Mouse (Mus musculus) heart, embryonic 11.5 days (tissue): ENCODE measurements around the gene Ppm1b. TPM values are rescaled to one million over a fixed set of nuclear protein-coding genes. Genes with fewer than 3 reads are reported as not detected.

ENCODE experiments used
- ATAC-seq: fragments of 200-750 bp; cut with Nextera tagmentation; replicated peaks from 2 replicates; pipeline ENCODE4 v1.8.0; 2017; ENCODE audit warnings: moderate library complexity; ENCODE audit not compliant: insufficient number of reproducible peaks, low FRiP score, low TSS enrichment
- H3K27ac ChIP-seq: fragments of 300-500 bp; sonication (generic); 2 replicates; pipeline ENCODE4 v1.5.1; 2014; ENCODE audit warnings: mild to moderate bottlenecking, low read depth, low read length
- H3K27me3 ChIP-seq: fragments of 300-500 bp; sonication (generic); 2 replicates; pipeline ENCODE4 v1.6.1; 2014; ENCODE audit warnings: mild to moderate bottlenecking, low read length, mixed read lengths; ENCODE audit not compliant: control insufficient read depth, insufficient read depth
- H3K36me3 ChIP-seq: fragments of 300-500 bp; sonication (generic); 2 replicates; pipeline ENCODE4 v1.6.1; 2014; ENCODE audit warnings: mild to moderate bottlenecking, low read length, moderate library complexity, mixed read lengths; ENCODE audit not compliant: control insufficient read depth, insufficient read depth
- H3K4me1 ChIP-seq: fragments of 300-500 bp; sonication (generic); 2 replicates; pipeline ENCODE4 v1.6.1; 2014; ENCODE audit warnings: low read length; ENCODE audit not compliant: control insufficient read depth, insufficient read depth
- H3K4me2 ChIP-seq: fragments of 300-500 bp; sonication (generic); 2 replicates; pipeline ENCODE4 v1.6.1; 2014; ENCODE audit warnings: mild to moderate bottlenecking, moderate library complexity
- H3K4me3 ChIP-seq: fragments of 300-500 bp; sonication (generic); 2 replicates; pipeline ENCODE4 v1.5.1; 2014; ENCODE audit warnings: low read depth, low read length
- H3K9ac ChIP-seq: fragments of 300-500 bp; sonication (generic); 2 replicates; pipeline ENCODE4 v1.6.1; 2014; ENCODE audit warnings: mild to moderate bottlenecking, low read depth, low read length, moderate library complexity
- H3K9me3 ChIP-seq: fragments of 300-500 bp; sonication (generic); replicated peaks from 2 replicates; pipeline ENCODE4 v1.6.1; 2016; ENCODE audit warnings: low read length; ENCODE audit not compliant: control insufficient read depth
- WGBS: fragments of 180-500 bp; shearing (Covaris S2); extraction: QIAGEN DNeasy Blood & Tissue Kit; methylation state at CpG from one replicate; pipeline ENCODE4 v1.1.7; 2014; ENCODE audit not compliant: insufficient replicate concordance; 5-methylcytosine and 5-hydroxymethylcytosine counted together
- polyA plus RNA-seq: library from polyadenylated mRNA; unstranded; fragments of >200 nt; fragmentation: Nextera tagmentation; extraction: Ambion mirVana; gene quantifications from 2 replicates; pipeline ENCODE4 v1.2.1, GENCODE M21; 2014

Ppm1b gene
- polyA plus RNA-seq, 1 experiment from 2014 or later = 58.9 TPM

- no peak overlapping the region for H3K9ac ChIP-seq
- no peaks in the 10 kb centered on the region for H3K4me1 ChIP-seq
- H3K36me3 ChIP-seq = no peaks in the 10 kb centered on the region
- no peak for ATAC-seq
- 78% methylated on average over 6 of the region's 6 CpGs for WGBS
- no peaks in the 10 kb centered on the region for H3K27me3 ChIP-seq
- H3K9me3 ChIP-seq = no peaks in the 10 kb centered on the region
- H3K4me2 ChIP-seq = no peak overlapping the region
- H3K4me3 ChIP-seq = no peak overlapping the region
- no peak overlapping the region for H3K27ac ChIP-seq
These were observed 86.9 kb downstream of the Ppm1b start for GRCm38 (mm10) chr17:85043404-85043816.

DNA sequence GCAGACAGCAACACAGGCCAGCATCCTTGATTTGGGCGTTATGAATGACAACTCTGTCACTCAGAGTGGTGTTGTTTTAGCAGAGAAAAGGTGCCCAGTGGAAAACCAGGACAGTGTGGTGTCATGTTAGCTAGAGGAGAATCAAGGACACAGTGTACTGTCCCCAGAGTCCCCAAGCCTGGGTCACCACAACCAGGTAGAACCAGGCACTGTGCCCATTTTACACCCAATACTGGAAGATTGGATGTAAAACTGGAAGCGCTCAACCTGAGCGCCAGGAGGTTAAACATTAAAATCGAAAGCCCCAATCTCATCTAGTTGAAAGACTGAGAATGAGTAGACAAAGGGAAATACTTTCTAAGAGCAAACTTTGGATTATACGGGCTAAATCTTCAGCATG lies 87.9 kb downstream of the Ppm1b start:
- Histone ChIP-seq H3K27ac (no peak overlapping the region), H3K27me3 (no peaks in the 10 kb centered on the region), H3K9me3 (no peaks in the 10 kb centered on the region), H3K9ac (no peak overlapping the region), H3K4me2 (no peak overlapping the region), H3K4me1 (no peaks in the 10 kb centered on the region), H3K36me3 (no peaks in the 10 kb centered on the region), H3K4me3 (no peak overlapping the region)
- no peak for ATAC-seq
- 84% methylated on average over 5 of the region's 5 CpGs for WGBS

DNA sequence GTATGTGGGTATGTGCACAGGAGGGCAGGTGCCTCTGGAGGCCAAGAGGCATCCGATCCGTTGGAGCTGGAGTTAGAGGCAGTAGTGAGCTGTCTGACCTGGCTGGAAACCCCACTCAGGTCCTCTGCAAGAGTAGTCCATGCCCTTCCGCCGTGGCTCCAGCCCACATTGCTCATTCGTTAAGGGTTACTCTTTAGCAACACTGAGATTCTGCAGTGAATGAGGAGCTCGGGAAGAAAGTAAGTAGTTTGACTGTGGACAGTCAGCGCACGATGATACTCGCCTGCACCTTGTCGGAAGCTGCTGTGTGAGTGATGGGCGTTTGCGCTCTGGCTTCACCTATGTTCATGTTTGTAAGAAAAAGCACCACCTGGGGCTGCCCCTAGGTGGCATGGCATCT lies 88.6 kb downstream of the Ppm1b start:
- no peak overlapping the region for H3K27ac ChIP-seq
- no peaks in the 10 kb centered on the region for H3K9me3 ChIP-seq
- 86% methylated on average over 12 of the region's 12 CpGs for WGBS
- H3K36me3 ChIP-seq = no peaks in the 10 kb centered on the region
- no peak overlapping the region for H3K4me2 ChIP-seq
- no peak overlapping the region for H3K4me3 ChIP-seq
- no peaks in the 10 kb centered on the region for H3K4me1 ChIP-seq
- ATAC-seq = no peak
- no peak overlapping the region for H3K9ac ChIP-seq
- no peaks in the 10 kb centered on the region for H3K27me3 ChIP-seq

DNA sequence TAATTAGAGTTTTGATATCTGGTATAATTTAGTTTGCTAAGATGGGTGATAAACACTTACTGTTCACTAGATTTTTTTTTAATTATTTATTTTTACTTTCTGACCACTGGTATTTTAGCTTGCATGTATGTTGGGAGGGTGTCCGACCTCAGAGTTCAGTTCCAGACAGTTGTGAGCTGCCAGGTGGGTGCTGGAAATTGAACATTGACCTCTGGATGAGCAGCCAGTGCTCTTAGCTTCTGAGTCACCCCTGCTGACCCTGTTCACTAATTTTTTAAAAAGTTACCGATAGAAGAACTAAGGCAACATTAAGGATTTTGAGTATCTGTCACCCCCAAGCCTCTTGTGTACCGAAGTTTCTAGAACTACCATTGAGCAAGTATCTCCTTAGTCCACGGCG lies 91.8 kb downstream of the Ppm1b start:
- Histone ChIP-seq H3K4me2 (no peak overlapping the region), H3K27ac (no peak overlapping the region), H3K36me3 (no peaks in the 10 kb centered on the region), H3K27me3 (no peaks in the 10 kb centered on the region), H3K9me3 (no peaks in the 10 kb centered on the region), H3K4me3 (no peak overlapping the region), H3K9ac (no peak overlapping the region), H3K4me1 (peaks cover 4% of the 10 kb centered on the region; the same call in 1 of the 2 replicates)
- no peak for ATAC-seq
- WGBS = 90% methylated on average over 5 of the region's 5 CpGs

- no peaks in the 10 kb centered on the region for H3K4me1 ChIP-seq
- WGBS = 88% methylated on average over 7 of the region's 7 CpGs
- no peak overlapping the region for H3K27ac ChIP-seq
- H3K36me3 ChIP-seq = no peaks in the 10 kb centered on the region
- no peak for ATAC-seq
- H3K27me3 ChIP-seq = no peaks in the 10 kb centered on the region
- H3K9ac ChIP-seq = no peak overlapping the region
- no peaks in the 10 kb centered on the region for H3K9me3 ChIP-seq
- no peak overlapping the region for H3K4me2 ChIP-seq
- no peak overlapping the region for H3K4me3 ChIP-seq
These were observed 101.7 kb downstream of the Ppm1b start for GRCm38 (mm10) chr17:85058276-85058675.

GRCm38 (mm10) chr17:85059136-85059535 lies 102.6 kb downstream of the Ppm1b start:
- Histone ChIP-seq H3K4me1 (no peaks in the 10 kb centered on the region), H3K4me2 (no peak overlapping the region), H3K4me3 (no peak overlapping the region), H3K36me3 (no peaks in the 10 kb centered on the region), H3K27me3 (no peaks in the 10 kb centered on the region), H3K9ac (no peak overlapping the region), H3K27ac (no peak overlapping the region), H3K9me3 (no peaks in the 10 kb centered on the region)
- no peak for ATAC-seq
- WGBS = 86% methylated on average over 6 of the region's 6 CpGs

GRCm38 (mm10) chr17:85063560-85063959 lies 107.0 kb downstream of the Ppm1b start:
- no peak overlapping the region for H3K27ac ChIP-seq
- H3K9me3 ChIP-seq = no peaks in the 10 kb centered on the region
- peaks cover 9% of the 10 kb centered on the region for H3K36me3 ChIP-seq
- no peaks in the 10 kb centered on the region for H3K4me1 ChIP-seq
- ATAC-seq = no peak
- WGBS = 87% methylated on average over 7 of the region's 7 CpGs
- H3K27me3 ChIP-seq = no peaks in the 10 kb centered on the region
- no peak overlapping the region for H3K4me2 ChIP-seq
- H3K4me3 ChIP-seq = no peak overlapping the region
- no peak overlapping the region for H3K9ac ChIP-seq

GRCm38 (mm10) chr17:85067331-85067730 lies 110.8 kb downstream of the Ppm1b start:
- Histone ChIP-seq H3K27ac (no peak overlapping the region), H3K36me3 (peaks cover 13% of the 10 kb centered on the region), H3K4me1 (peaks cover under 1% of the 10 kb centered on the region; the same call in 1 of the 2 replicates), H3K9ac (no peak overlapping the region), H3K9me3 (no peaks in the 10 kb centered on the region), H3K27me3 (no peaks in the 10 kb centered on the region), H3K4me3 (no peak overlapping the region), H3K4me2 (no peak overlapping the region)
- WGBS = 94% methylated on average over 7 of the region's 7 CpGs
- no peak for ATAC-seq

GRCm38 (mm10) chr17:85070658-85071057 lies 114.1 kb downstream of the Ppm1b start:
- Histone ChIP-seq H3K27me3 (no peaks in the 10 kb centered on the region), H3K9me3 (no peaks in the 10 kb centered on the region), H3K4me1 (peaks cover 6% of the 10 kb centered on the region; the same call in 1 of the 2 replicates), H3K4me3 (no peak overlapping the region), H3K36me3 (peaks cover 7% of the 10 kb centered on the region), H3K9ac (no peak overlapping the region), H3K4me2 (no peak overlapping the region), H3K27ac (no peak overlapping the region)
- no peak for ATAC-seq
- WGBS = 59% methylated on average over 6 of the region's 6 CpGs
